Mouse (Mus musculus) thymus, adult 2 months (tissue): ENCODE results near the gene Wrnip1. TPM values are rescaled to one million over a fixed set of nuclear protein-coding genes. Genes with fewer than 3 reads are reported as not detected.
A peak's percentile ranks its signal among the peaks of the same experiment; 100 is the strongest.

Experiments used
- DNase-seq: peaks from one replicate; pipeline ENCODE4 v3.0.0; 2021
- H3K27ac ChIP-seq: fragments of 200-500 bp; 2 replicates; pipeline ENCODE4 v1.5.1; 2012; ENCODE audit warnings: low read length, control low read depth; ENCODE audit not compliant: control insufficient read depth, insufficient read depth
- H3K27me3 ChIP-seq: fragments of 200-500 bp; 2 replicates; pipeline ENCODE4 v1.6.1; 2012; ENCODE audit warnings: mild to moderate bottlenecking, low read length, moderate library complexity, mixed read lengths; ENCODE audit not compliant: control insufficient read depth, insufficient read depth
- H3K36me3 ChIP-seq: fragments of 200-500 bp; 2 replicates; pipeline ENCODE4 v1.6.1; 2012; ENCODE audit warnings: mild to moderate bottlenecking, low read length, moderate library complexity; ENCODE audit not compliant: control insufficient read depth, insufficient read depth
- H3K4me1 ChIP-seq: fragments of 200-500 bp; replicated peaks from 2 replicates; pipeline ENCODE4 v1.6.1; 2012; ENCODE audit warnings: low read length; ENCODE audit not compliant: control insufficient read depth, insufficient read depth
- H3K4me3 ChIP-seq: fragments of 200-500 bp; 2 replicates; pipeline ENCODE4 v1.5.1; 2012; ENCODE audit warnings: mild to moderate bottlenecking, low read length, control low read depth, moderate library complexity; ENCODE audit not compliant: control insufficient read depth, insufficient read depth
- CTCF ChIP-seq: fragments of 200-500 bp; IDR thresholded peaks from 2 replicates; pipeline ENCODE4 v1.5.1; 2012; ENCODE audit warnings: mild to moderate bottlenecking, control low read depth, low read length, moderate library complexity, borderline replicate concordance; ENCODE audit not compliant: control insufficient read depth, poor library complexity, insufficient read depth; ENCODE audit errors: extremely low read depth
- POLR2A ChIP-seq: fragments of 200-500 bp; IDR thresholded peaks from 2 replicates; pipeline ENCODE4 v1.6.1; 2012; ENCODE audit warnings: mild to moderate bottlenecking, low read length, control low read depth, moderate library complexity; ENCODE audit not compliant: control insufficient read depth, poor library complexity, insufficient read depth; ENCODE audit errors: extremely low read depth
- WGBS: fragments of 180-500 bp; shearing (Covaris S2); methylation state at CpG from one replicate; pipeline ENCODE4 v1.1.7; 2018; 5-methylcytosine and 5-hydroxymethylcytosine counted together
- polyA plus RNA-seq: library from polyadenylated mRNA; depleted of rRNA; stranded (reverse); fragments of >200 nt; gene quantifications from 2 replicates; pipeline ENCODE4 v1.2.3, GENCODE M21; 2012; rRNA removed

Gene Wrnip1
- polyA plus RNA-seq = 61.7 and 62.1 TPM in 2 replicates

DNA sequence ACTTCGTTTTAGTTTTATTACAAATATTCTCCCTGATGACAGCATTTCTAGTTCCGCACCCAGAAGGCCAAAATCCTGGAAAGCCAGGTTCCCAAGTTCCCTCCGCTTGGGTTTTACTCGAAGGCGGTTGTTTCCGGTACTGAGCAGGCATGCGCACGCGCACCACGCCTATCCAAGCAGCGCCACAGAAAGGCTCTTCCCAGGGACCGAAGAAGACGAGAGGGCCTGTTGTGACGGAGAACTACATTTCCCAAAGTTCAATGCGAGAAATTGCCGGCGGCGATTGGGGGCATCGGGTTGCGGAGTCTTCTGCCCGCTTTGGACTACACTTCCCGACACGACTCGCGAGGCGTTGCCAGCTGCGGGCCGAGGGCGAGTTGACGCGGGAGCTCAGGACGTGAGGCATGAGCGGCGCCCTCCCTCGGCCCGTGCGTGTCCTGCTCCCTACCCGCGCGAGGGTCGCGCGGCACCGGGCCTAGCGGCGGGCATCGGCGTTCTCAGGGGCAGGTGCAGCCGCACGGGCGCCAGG, at the start of gene Wrnip1:
TSS of gene Wrnip1 (plus strand) at position 346 of the 529 bp plus-strand sequence.
- peak; percentile 94 for DNase-seq
- H3K4me1 ChIP-seq = peaks cover 7% of the 10 kb centered on the region
- peaks cover 6% of the 10 kb centered on the region for H3K36me3 ChIP-seq
- H3K4me3 ChIP-seq = peak within 1 kb of the TSS; percentile 66
- H3K27me3 ChIP-seq = no peaks in the 10 kb centered on the region
- H3K27ac ChIP-seq = no peak within 1 kb of the TSS
- WGBS = under 1% methylated on average over 51 of the region's 51 CpGs
- TF ChIP-seq CTCF = 0 out of 2 replicates have a peak, but pooled peaks have one; percentile 11
- peak; percentile 68 for TF ChIP-seq POLR2A

DNA sequence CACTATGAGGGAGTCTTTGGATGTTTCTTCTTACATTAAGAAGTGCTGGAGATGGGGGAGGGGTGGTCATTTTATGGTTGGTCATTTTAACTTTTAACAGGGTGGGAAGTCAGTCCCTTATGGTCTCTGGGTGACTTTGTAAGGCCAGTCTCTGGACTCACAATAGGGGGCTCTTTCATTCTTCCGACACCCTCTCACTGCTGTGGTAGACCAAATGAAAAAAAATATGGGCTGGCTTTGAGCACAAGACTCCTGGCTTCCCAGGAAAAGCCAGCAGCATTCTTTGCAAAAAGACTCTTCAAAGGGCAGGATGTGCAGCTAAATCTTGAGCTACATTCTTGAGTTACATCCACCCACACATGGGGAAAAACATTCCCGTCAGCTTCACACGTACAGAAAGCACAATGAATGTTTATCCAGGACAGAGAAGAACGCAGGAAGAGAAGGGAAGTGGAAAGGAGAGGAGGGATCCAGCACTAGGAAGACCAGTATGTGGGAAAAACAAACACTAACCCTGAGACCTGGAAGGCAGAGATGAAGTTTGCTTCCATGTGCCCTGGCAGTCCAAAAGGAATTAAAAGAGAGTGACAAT, 49.7 kb upstream of the Wrnip1 start:
- Histone ChIP-seq H3K36me3 (no peaks in the 10 kb centered on the region), H3K27me3 (no peaks in the 10 kb centered on the region), H3K27ac (no peak overlapping the region), H3K4me1 (no peaks in the 10 kb centered on the region), H3K4me3 (no peak overlapping the region)
- WGBS = 83% methylated on average over 4 of the region's 4 CpGs
- DNase-seq = no peak
- TF ChIP-seq POLR2A = no peak
- TF ChIP-seq CTCF = no peak

DNA sequence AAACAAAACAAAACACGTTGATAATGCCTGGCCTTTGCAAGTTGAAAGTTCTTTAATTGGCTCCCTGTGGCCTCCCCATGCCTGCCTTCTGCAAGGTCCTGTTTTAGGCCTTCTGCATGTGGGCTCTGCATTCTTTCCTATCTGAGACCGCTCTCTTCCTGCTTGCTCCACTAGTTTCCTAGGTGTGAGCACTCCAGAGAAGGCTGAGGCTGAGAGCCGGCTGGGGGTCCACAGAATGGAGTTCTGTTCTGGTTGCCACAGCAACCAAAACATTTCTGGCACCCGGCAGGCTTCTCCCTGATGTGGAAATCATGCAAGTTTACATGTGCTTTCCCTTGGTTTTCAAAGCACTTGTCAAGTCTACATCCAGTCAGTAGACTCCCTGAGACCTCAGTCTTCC, 42.8 kb upstream of the Wrnip1 start:
- DNase-seq = no peak
- Histone ChIP-seq H3K4me1 (no peaks in the 10 kb centered on the region), H3K27me3 (no peaks in the 10 kb centered on the region), H3K27ac (no peak overlapping the region), H3K4me3 (no peak overlapping the region), H3K36me3 (no peaks in the 10 kb centered on the region)
- WGBS = 86% methylated on average over 4 of the region's 4 CpGs
- no peak for TF ChIP-seq POLR2A
- TF ChIP-seq CTCF = no peak

DNA sequence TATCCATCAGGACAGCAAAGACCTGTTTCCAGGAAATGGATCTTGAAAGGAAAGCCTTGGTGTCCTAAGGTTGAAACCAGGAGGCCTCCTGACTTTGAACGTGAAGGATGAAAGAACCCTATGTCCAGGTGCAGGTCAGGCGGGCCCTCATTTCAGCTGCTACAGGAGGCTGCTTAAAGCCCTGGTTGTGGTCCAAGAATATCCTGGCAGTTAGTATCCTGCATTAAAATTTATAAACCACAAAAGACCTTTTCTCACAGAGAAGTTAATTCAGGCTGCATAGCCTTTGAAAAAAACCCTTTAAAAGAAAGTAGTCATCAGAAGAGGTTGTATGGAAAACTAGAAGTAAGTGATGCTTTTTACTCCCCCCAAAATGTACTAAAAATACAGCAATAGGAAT, 41.0 kb upstream of the Wrnip1 start:
- TF ChIP-seq POLR2A (no peak), CTCF (no peak)
- H3K27me3 ChIP-seq = no peaks in the 10 kb centered on the region
- H3K4me1 ChIP-seq = 0 out of 2 replicates have a peak, but pooled peaks cover 5% of the 10 kb centered on the region
- WGBS = 86% methylated on average over 2 of the region's 2 CpGs
- DNase-seq = no peak
- no peak overlapping the region for H3K27ac ChIP-seq
- no peaks in the 10 kb centered on the region for H3K36me3 ChIP-seq
- no peak overlapping the region for H3K4me3 ChIP-seq

DNA sequence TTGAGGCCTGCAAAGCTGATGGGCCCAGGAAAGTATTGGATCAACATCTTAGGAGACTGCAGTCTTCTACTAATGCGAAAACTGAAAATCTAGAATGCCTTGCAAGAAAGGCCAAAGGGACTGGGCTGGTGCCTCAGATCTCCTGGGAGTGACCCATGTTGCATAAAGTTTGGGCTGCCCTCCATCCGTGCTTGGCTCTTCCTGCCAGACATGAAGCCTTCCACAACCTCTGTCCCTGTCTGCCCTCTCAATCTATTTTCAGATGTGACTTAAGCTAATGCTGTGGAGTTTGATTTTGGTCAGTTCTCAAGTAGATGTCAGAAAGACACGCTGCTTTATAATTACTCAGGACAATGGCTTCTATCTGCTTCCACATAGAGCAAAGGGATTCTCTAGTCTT, 38.7 kb upstream of the Wrnip1 start:
- 90% methylated on average over 3 of the region's 3 CpGs for whole genome bisulfite sequencing
- H3K4me3 ChIP-seq = no peak overlapping the region

DNA sequence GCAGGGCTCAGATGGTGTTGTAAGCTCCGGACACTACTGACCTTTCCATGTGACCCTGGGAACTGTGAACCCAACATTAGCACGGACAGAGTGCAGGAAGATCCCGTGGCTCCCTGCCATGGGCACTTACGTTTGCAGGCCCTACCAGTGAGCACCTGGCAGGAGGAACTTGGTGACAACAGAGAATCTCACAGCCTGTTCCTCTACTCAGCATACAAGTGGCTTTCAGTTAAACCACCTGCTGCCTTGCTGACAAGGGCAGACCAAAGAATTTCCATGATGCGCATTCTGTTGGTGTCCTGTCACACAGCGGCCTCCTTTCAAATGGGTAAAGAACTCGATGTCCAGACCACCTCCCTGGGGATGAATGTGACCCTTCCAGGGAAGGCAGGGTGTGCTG, 37.4 kb upstream of the Wrnip1 start:
- WGBS = 49% methylated on average over 7 of the region's 7 CpGs
- no peak for TF ChIP-seq CTCF
- no peak for TF ChIP-seq POLR2A
- DNase-seq = no peak
- Histone ChIP-seq H3K36me3 (no peaks in the 10 kb centered on the region), H3K27me3 (no peaks in the 10 kb centered on the region), H3K4me1 (0 out of 2 replicates have a peak, but pooled peaks cover 5% of the 10 kb centered on the region), H3K27ac (no peak overlapping the region), H3K4me3 (no peak overlapping the region)

More for the DNA sequence above, 38.7 kb upstream of the Wrnip1 start:
- Histone ChIP-seq H3K36me3 (no peaks in the 10 kb centered on the region), H3K27ac (no peak overlapping the region), H3K27me3 (no peaks in the 10 kb centered on the region), H3K4me1 (0 out of 2 replicates have a peak, but pooled peaks cover 5% of the 10 kb centered on the region)
- TF ChIP-seq POLR2A = no peak
- TF ChIP-seq CTCF = no peak
- DNase-seq = no peak

DNA sequence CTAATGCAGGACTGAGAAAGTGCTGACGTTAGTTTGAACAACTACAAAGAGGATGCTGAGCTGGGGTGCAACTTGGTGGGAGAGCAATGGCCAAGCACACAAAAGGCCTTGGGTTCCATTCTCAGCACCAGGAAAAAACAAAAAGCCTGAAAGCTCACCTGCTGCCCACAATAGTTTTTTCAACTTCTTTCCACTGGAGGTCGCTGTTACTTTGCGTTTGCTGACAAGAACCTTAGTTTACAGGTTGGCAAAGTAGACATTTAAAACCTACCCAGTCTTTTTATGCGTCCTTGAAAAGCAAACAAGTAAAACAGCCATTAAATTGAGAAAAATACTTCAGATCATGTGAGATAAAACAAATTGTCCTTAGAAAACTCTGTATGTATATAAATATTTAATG, 33.7 kb upstream of the Wrnip1 start:
- Histone ChIP-seq H3K4me1 (0 out of 2 replicates have a peak, but pooled peaks cover 5% of the 10 kb centered on the region), H3K36me3 (no peaks in the 10 kb centered on the region), H3K27ac (no peak overlapping the region), H3K27me3 (no peaks in the 10 kb centered on the region), H3K4me3 (no peak overlapping the region)
- no peak for TF ChIP-seq CTCF
- TF ChIP-seq POLR2A = no peak
- WGBS = 26% methylated on average over 4 of the region's 4 CpGs
- peak; percentile 43 for DNase-seq
